Mouse (Mus musculus): ENCODE data around the gene Lancl2. TPM values are rescaled to one million over a fixed set of nuclear protein-coding genes. Genes with fewer than 3 reads are reported as not detected.

Lancl2 gene
- polyA plus RNA-seq, 1 experiment: 40.3 TPM

GRCm38 (mm10) chr6:57753962-57754759 is 51.8 kb downstream of the Lancl2 start:
- no peak for TF ChIP-seq GATA1 (IDR thresholded peaks at IDR 0.05; ENCODE audit: low read length)

GRCm38 (mm10) chr6:57763054-57763453 is 60.7 kb downstream of the Lancl2 start:
- TF ChIP-seq GATA1 (IDR thresholded peaks at IDR 0.05; ENCODE audit: low read length): peak; percentile 65

GRCm38 (mm10) chr6:57765095-57765878 is 62.9 kb downstream of the Lancl2 start:
- no peak for TF ChIP-seq GATA1 (IDR thresholded peaks at IDR 0.05; ENCODE audit: low read length)

- TF ChIP-seq GATA1 (IDR thresholded peaks at IDR 0.05; ENCODE audit: low read length): no peak
These were observed 63.9 kb downstream of the Lancl2 start for GRCm38 (mm10) chr6:57766287-57766686.

- no peak for TF ChIP-seq GATA1 (IDR thresholded peaks at IDR 0.05; ENCODE audit: low read length)
These were observed 65.0 kb downstream of the Lancl2 start for GRCm38 (mm10) chr6:57767112-57767868.

- no peak for TF ChIP-seq GATA1 (IDR thresholded peaks at IDR 0.05; ENCODE audit: low read length)
These were observed 66.7 kb downstream of the Lancl2 start for GRCm38 (mm10) chr6:57768948-57769525.

- TF ChIP-seq GATA1 (IDR thresholded peaks at IDR 0.05; ENCODE audit: low read length): no peak
These were observed 68.3 kb downstream of the Lancl2 start for GRCm38 (mm10) chr6:57770467-57771190.

GRCm38 (mm10) chr6:57773792-57774191 is 71.5 kb downstream of the Lancl2 start:
- no peak for TF ChIP-seq GATA1 (IDR thresholded peaks at IDR 0.05; ENCODE audit: low read length)

GRCm38 (mm10) chr6:57780359-57780758 is 78.0 kb downstream of the Lancl2 start:
- TF ChIP-seq GATA1 (IDR thresholded peaks at IDR 0.05; ENCODE audit: low read length): no peak

GRCm38 (mm10) chr6:57782658-57783057 is 80.3 kb downstream of the Lancl2 start:
- TF ChIP-seq GATA1 (IDR thresholded peaks at IDR 0.05; ENCODE audit: low read length): no peak

GRCm38 (mm10) chr6:57784251-57784650 is 81.9 kb downstream of the Lancl2 start:
- TF ChIP-seq GATA1 (IDR thresholded peaks at IDR 0.05; ENCODE audit: low read length): no peak

- TF ChIP-seq GATA1 (IDR thresholded peaks at IDR 0.05; ENCODE audit: low read length): no peak
These were observed 85.0 kb downstream of the Lancl2 start for GRCm38 (mm10) chr6:57787376-57787775.

Other genes starting within 250 kb of the Lancl2 start
- gene Ppm1k, start 167.1 kb upstream of the Lancl2 start, polyA plus RNA-seq (2012): not detected in 2 replicates
- gene Herc6, start 121.5 kb upstream of the Lancl2 start, polyA plus RNA-seq (2012): 0.12 TPM in 1 of 2 replicates, not detected in the other
- gene Pyurf, start 10.5 kb upstream of the Lancl2 start, polyA plus RNA-seq (2012): 16.5 and 23.4 TPM in 2 replicates
- gene Vopp1, start 122.6 kb downstream of the Lancl2 start, polyA plus RNA-seq (2012): 5.9 and 9.4 TPM in 2 replicates
- gene Vmn1r21, start 147.8 kb downstream of the Lancl2 start, polyA plus RNA-seq (2012): not detected in 2 replicates
- not detected in 2 replicates for gene Vmn1r22, start 205.5 kb downstream of the Lancl2 start, polyA plus RNA-seq (2012)
- gene Vmn1r23, start 224.3 kb downstream of the Lancl2 start, polyA plus RNA-seq (2012): not detected in 2 replicates